Mouse (Mus musculus): ENCODE measurements around the gene Ezh1.

- TF ChIP-seq CTCF (IDR thresholded peaks at IDR 0.05; ENCODE audit: borderline replicate concordance, insufficient read depth, low read length) (no peak), POLR2A (IDR thresholded peaks at IDR 0.05; ENCODE audit: low read depth, low read length) (no peak)
Measured at GRCm38 (mm10) chr11:101161551-101161950, 64.7 kb downstream of the Ezh1 start.
